ENCODE assay signal across 8 mouse cellular contexts in genomic region chr15:6909669-6910068, GRCm38 (mm10). TPM values are rescaled to one million over a fixed set of nuclear protein-coding genes. Genes with fewer than 3 reads are reported as not detected.
A peak's percentile ranks its signal among the peaks of the same experiment; 100 is the strongest.
DNase-seq lines count a peak whose midpoint lies in the region; ATAC-seq lines count a peak whose summit lies in the region.

No protein-coding gene starts in this region.

- H3K9me3 ChIP-seq in hindbrain, embryonic 14.5 days (ENCODE audit: control insufficient read depth, low read length): no peaks in the 10 kb centered on the region

- no peaks in the 10 kb centered on the region for H3K27me3 ChIP-seq in hindbrain, embryonic 14.5 days (ENCODE audit: control insufficient read depth, insufficient read depth, low read length)

- H3K4me1 ChIP-seq in hindbrain, embryonic 14.5 days (replicated peaks; ENCODE audit: control insufficient read depth, insufficient read depth, low read length): 0 out of 2 replicates have a peak, but pooled peaks cover 2% of the 10 kb centered on the region

- H3K27ac ChIP-seq in hindbrain, embryonic 14.5 days: no peak overlapping the region

- no peaks in the 10 kb centered on the region for H3K36me3 ChIP-seq in hindbrain, embryonic 14.5 days (replicated peaks; ENCODE audit: control insufficient read depth, insufficient read depth)

- H3K4me2 ChIP-seq in hindbrain, embryonic 14.5 days (replicated peaks): peak overlapping the region; percentile 31

- no peak overlapping the region for H3K9ac ChIP-seq in hindbrain, embryonic 14.5 days

- no peak overlapping the region for H3K4me3 ChIP-seq in hindbrain, embryonic 14.5 days (replicated peaks; ENCODE audit: low read length)

- peak; percentile 92 for DNase-seq in Muller cell, postnatal 12 days (ENCODE audit: inconsistent ontology term)
- peak; percentile 94 to 95 for DNase-seq in cerebellum, postnatal 10 days
- peak; percentile 90 to 91 for DNase-seq in frontal cortex, postnatal 36 days (ENCODE audit: low spot score in 2 of 2)
- DNase-seq in hindbrain, embryonic 14.5 days (ENCODE audit: low spot score): peak; percentile 93
- peak; percentile 89 to 96 for DNase-seq in layer of hippocampus, postnatal 25 days (ENCODE audit: extremely low spot score in 1 of 2, low spot score in 1 of 2)
- DNase-seq in lung, postnatal 14 days: peak; percentile 94
- peak; percentile 72 for DNase-seq in retina, adult 2 months (ENCODE audit: low read depth, low spot score)
- DNase-seq in thymus, postnatal 25 days: peak; percentile 72

- WGBS in hindbrain, embryonic 14.5 days: 3% methylated on average over 11 of the region's 11 CpGs

- ATAC-seq in hindbrain, embryonic 14.5 days (ENCODE audit: low FRiP score): peak; percentile 91

RNA-seq across cellular contexts. Expression of gene Osmr, which starts 34.9 kb away (rescaled TPM):
- polyA plus RNA-seq in hindbrain, embryonic 14.5 days (2014; fragmentation: Nextera tagmentation; extraction: Ambion mirVana): 2.6 and 3.4 TPM in 2 replicates
- total RNA-seq in layer of hippocampus, postnatal 25 days (2021): 1 to 10 TPM; 2.7 to 2.8 TPM
